Mouse (Mus musculus) CH12.LX (cell line): ENCODE results near the gene Fcgr1. TPM values are rescaled to one million over a fixed set of nuclear protein-coding genes. Genes with fewer than 3 reads are reported as not detected.

ENCODE experiments used
- DNase-seq: peaks from one replicate; pipeline ENCODE4 v3.0.0-alpha.2; 2013; ENCODE audit errors: extremely low read depth
- H3K27ac ChIP-seq: 2 replicates; pipeline ENCODE4 v1.5.1; 2012; ENCODE audit warnings: low read depth, mild to moderate bottlenecking, control low read depth, moderate library complexity; ENCODE audit not compliant: insufficient read depth
- H3K27me3 ChIP-seq: replicated peaks from 2 replicates; pipeline ENCODE3; 2012; ENCODE audit warnings: inconsistent platforms
- H3K36me3 ChIP-seq, 2 experiments: replicated peaks in 1 of 2; 2 replicates each; pipeline versions ENCODE3 to v1.6.1; 2012; ENCODE audit warnings: inconsistent platforms in 1 of 2, low read length in 1 of 2, mild to moderate bottlenecking in 1 of 2, mixed read lengths in 1 of 2, moderate library complexity in 1 of 2; ENCODE audit not compliant: control insufficient read depth in 1 of 2, insufficient read depth in 1 of 2
- H3K4me1 ChIP-seq, 2 experiments: 2 replicates each; pipeline ENCODE4 v1.6.1; 2012; ENCODE audit warnings: inconsistent platforms in 1 of 2, moderate library complexity in 1 of 2; ENCODE audit not compliant: insufficient read depth in 2 of 2, control insufficient read depth in 1 of 2
- H3K4me2 ChIP-seq: 2 replicates; pipeline ENCODE4 v1.6.1; 2012; ENCODE audit warnings: low read depth, mild to moderate bottlenecking, control low read depth; ENCODE audit not compliant: poor library complexity, insufficient read depth, severe bottlenecking
- H3K4me3 ChIP-seq, 3 experiments: fragments of 150-350 bp in 1 of 3; sonication (generic) in 1 of 3; replicated peaks in 1 of 3; 2 replicates each; pipeline versions ENCODE3 to v1.5.1; 2011 to 2012; ENCODE audit warnings: low read depth in 2 of 3, low read length in 2 of 3, mild to moderate bottlenecking in 2 of 3, moderate library complexity in 2 of 3, control low read depth in 1 of 3, improper control_type of control experiment in 1 of 3, inconsistent platforms in 1 of 3, mixed read lengths in 1 of 3; ENCODE audit not compliant: poor library complexity in 1 of 3
- H3K79me2 ChIP-seq: replicated peaks from 2 replicates; pipeline ENCODE4 v1.6.1; 2012; ENCODE audit warnings: mild to moderate bottlenecking, moderate library complexity; ENCODE audit not compliant: control insufficient read depth, poor library complexity, insufficient read depth, severe bottlenecking; ENCODE audit errors: extremely low read depth
- H3K9ac ChIP-seq: 2 replicates; pipeline ENCODE4 v1.6.1; 2012; ENCODE audit warnings: low read depth, mild to moderate bottlenecking, control low read depth, moderate library complexity; ENCODE audit not compliant: insufficient read depth
- H3K9me3 ChIP-seq: replicated peaks from 2 replicates; pipeline ENCODE3; 2012; ENCODE audit warnings: low read length, inconsistent platforms, mixed read lengths
- BHLHE40 ChIP-seq: IDR thresholded peaks from 2 replicates; pipeline ENCODE4 v1.6.1; 2011; ENCODE audit warnings: mild to moderate bottlenecking, low read depth, low read length, improper control_type of control experiment
- CHD1 ChIP-seq: IDR thresholded peaks from 2 replicates; pipeline ENCODE4 v1.6.1; 2012; ENCODE audit warnings: low read depth, low read length, improper control_type of control experiment, inconsistent platforms
- CHD2 ChIP-seq: IDR thresholded peaks from 2 replicates; pipeline ENCODE4 v1.6.1; 2011; ENCODE audit warnings: low read length, improper control_type of control experiment
- CTCF ChIP-seq, 2 experiments: IDR thresholded peaks in 1 of 2; conservative IDR thresholded peaks in 1 of 2; 2 replicates each; pipeline ENCODE4 v1.5.1; 2011 to 2012; ENCODE audit warnings: low read depth in 2 of 2, low read length in 2 of 2, improper control_type of control experiment in 1 of 2, inconsistent platforms in 1 of 2, mild to moderate bottlenecking in 1 of 2, moderate library complexity in 1 of 2
- E2F4 ChIP-seq: IDR thresholded peaks from 2 replicates; pipeline ENCODE4 v1.6.1; 2011; ENCODE audit warnings: low read depth, low read length, improper control_type of control experiment; ENCODE audit not compliant: insufficient replicate concordance
- ELF1 ChIP-seq: IDR thresholded peaks from 2 replicates; pipeline ENCODE4 v1.6.1; 2014; ENCODE audit warnings: low read depth, mild to moderate bottlenecking, inconsistent platforms, low read length, improper control_type of control experiment
- EP300 ChIP-seq: IDR thresholded peaks from 2 replicates; pipeline ENCODE4 v1.6.1; 2011; ENCODE audit warnings: low read length, improper control_type of control experiment
- ETS1 ChIP-seq: conservative IDR thresholded peaks from 2 replicates; pipeline ENCODE4 v1.6.1; 2012; ENCODE audit warnings: low read depth, mild to moderate bottlenecking, inconsistent platforms, low read length, improper control_type of control experiment, moderate library complexity
- GABPA ChIP-seq: IDR thresholded peaks from 2 replicates; pipeline ENCODE4 v1.6.1; 2012; ENCODE audit warnings: low read depth, low read length, improper control_type of control experiment, inconsistent platforms; ENCODE audit not compliant: insufficient replicate concordance
- HCFC1 ChIP-seq: IDR thresholded peaks from 2 replicates; pipeline ENCODE4 v1.6.1; 2012; ENCODE audit warnings: low read depth, mild to moderate bottlenecking, inconsistent platforms, low read length, improper control_type of control experiment
- JUN ChIP-seq: IDR thresholded peaks from 2 replicates; pipeline ENCODE4 v1.6.1; 2011; ENCODE audit warnings: low read depth, mild to moderate bottlenecking, low read length, improper control_type of control experiment, moderate library complexity; ENCODE audit not compliant: insufficient read depth
- JUND ChIP-seq: conservative IDR thresholded peaks from 2 replicates; pipeline ENCODE4 v1.6.1; 2011; ENCODE audit warnings: low read depth, low read length, improper control_type of control experiment
- KAT2A ChIP-seq: IDR thresholded peaks from 2 replicates; pipeline ENCODE4 v1.6.1; 2012; ENCODE audit warnings: low read length, improper control_type of control experiment, inconsistent platforms; ENCODE audit not compliant: insufficient replicate concordance
- MAFK ChIP-seq: IDR thresholded peaks from 2 replicates; pipeline ENCODE4 v1.6.1; 2011; ENCODE audit warnings: low read length, improper control_type of control experiment; ENCODE audit not compliant: insufficient replicate concordance
- MAX ChIP-seq: IDR thresholded peaks from 2 replicates; pipeline ENCODE4 v1.6.1; 2011; ENCODE audit warnings: low read length, improper control_type of control experiment
- MAZ ChIP-seq: IDR thresholded peaks from 2 replicates; pipeline ENCODE4 v1.6.1; 2012; ENCODE audit warnings: low read depth, mild to moderate bottlenecking, inconsistent platforms, low read length, improper control_type of control experiment, moderate library complexity
- MXI1 ChIP-seq: IDR thresholded peaks from 2 replicates; pipeline ENCODE4 v1.6.1; 2011; ENCODE audit warnings: mild to moderate bottlenecking, low read depth, low read length, improper control_type of control experiment
- MYC ChIP-seq: IDR thresholded peaks from 2 replicates; pipeline ENCODE4 v1.6.1; 2011; ENCODE audit warnings: low read depth, mild to moderate bottlenecking, improper control_type of control experiment, low read length
- NELFE ChIP-seq: IDR thresholded peaks from 2 replicates; pipeline ENCODE4 v1.6.1; 2011; ENCODE audit warnings: low read depth, low read length, improper control_type of control experiment
- NRF1 ChIP-seq: IDR thresholded peaks from 2 replicates; pipeline ENCODE4 v1.6.1; 2014; ENCODE audit warnings: low read depth, mild to moderate bottlenecking, inconsistent platforms, low read length, improper control_type of control experiment, moderate library complexity
- POLR2A ChIP-seq: IDR thresholded peaks from 2 replicates; pipeline ENCODE4 v1.6.1; 2011; ENCODE audit warnings: low read depth, mild to moderate bottlenecking, improper control_type of control experiment, low read length
- RCOR1 ChIP-seq: conservative IDR thresholded peaks from 2 replicates; pipeline ENCODE4 v1.6.1; 2012; ENCODE audit warnings: low read depth, mild to moderate bottlenecking, inconsistent platforms, low read length, improper control_type of control experiment
- SIN3A ChIP-seq: IDR thresholded peaks from 2 replicates; pipeline ENCODE4 v1.6.1; 2012; ENCODE audit warnings: low read length, improper control_type of control experiment, inconsistent platforms
- SMC3 ChIP-seq: IDR thresholded peaks from 2 replicates; pipeline ENCODE4 v1.6.1; 2011; ENCODE audit warnings: low read depth, low read length, improper control_type of control experiment
- TBP ChIP-seq: conservative IDR thresholded peaks from 2 replicates; pipeline ENCODE4 v1.6.1; 2011; ENCODE audit warnings: low read depth, low read length, improper control_type of control experiment
- TCF12 ChIP-seq: IDR thresholded peaks from 2 replicates; pipeline ENCODE4 v1.6.1; 2014; ENCODE audit warnings: low read depth, mild to moderate bottlenecking, inconsistent platforms, low read length, improper control_type of control experiment
- USF1 ChIP-seq: IDR thresholded peaks from 2 replicates; pipeline ENCODE4 v1.6.1; 2014; ENCODE audit warnings: low read depth, mild to moderate bottlenecking, inconsistent platforms, low read length, improper control_type of control experiment
- USF2 ChIP-seq: conservative IDR thresholded peaks from 2 replicates; pipeline ENCODE4 v1.6.1; 2011; ENCODE audit warnings: low read depth, low read length, improper control_type of control experiment
- ZC3H11A ChIP-seq: IDR thresholded peaks from 2 replicates; pipeline ENCODE4 v1.6.1; 2012; ENCODE audit warnings: low read depth, mild to moderate bottlenecking, inconsistent platforms, low read length, improper control_type of control experiment
- ZKSCAN1 ChIP-seq: IDR thresholded peaks from 2 replicates; pipeline ENCODE4 v1.6.1; 2012; ENCODE audit warnings: low read depth, inconsistent platforms, low read length, improper control_type of control experiment, borderline replicate concordance
- ZMIZ1 ChIP-seq: IDR thresholded peaks from 2 replicates; pipeline ENCODE4 v1.6.1; 2012; ENCODE audit warnings: low read depth, mild to moderate bottlenecking, inconsistent platforms, low read length, improper control_type of control experiment
- ZNF384 ChIP-seq: IDR thresholded peaks from 2 replicates; pipeline ENCODE4 v1.6.1; 2012; ENCODE audit warnings: low read depth, low read length, improper control_type of control experiment, inconsistent platforms
- dilution Hi-C: fragments of 300-500 bp; cut with MboI; formaldehyde crosslinking; loops from 2 replicates; pipeline ENCODE4 v1.14.3; 2020; ENCODE audit warnings: low sequenced_read_pairs; ENCODE audit not compliant: extremely low pct_unique_long_range_greater_than_20kb, extremely low pct_ligation_motif_present
- in situ Hi-C: fragments of 300-500 bp; cut with MboI; formaldehyde crosslinking; loops from 3 replicates; pipeline ENCODE4 v1.14.3; 2019; ENCODE audit warnings: low sequenced_read_pairs, low pct_ligation_motif_present, low pct_unique_long_range_greater_than_20kb, mixed read lengths
- polyA plus RNA-seq: library from polyadenylated mRNA; unstranded; fragments of >175 nt; gene quantifications from 2 replicates; pipeline ENCODE4 v1.2.1, GENCODE M21; 2012; ENCODE audit warnings: low read depth; ENCODE audit not compliant: insufficient read length
- total RNA-seq, 2 experiments: library from RNA; depleted of rRNA; stranded (reverse); fragments of 300-350 nt in 1 of 2; fragments of >200 nt in 1 of 2; gene quantifications; 2 replicates each; pipeline ENCODE4 v1.2.3; 2012 to 2014

Fcgr1 gene
- total and polyA plus RNA-seq, 3 experiments: not detected

GRCm38 (mm10) chr3:96334175-96335162 is 40.7 kb upstream of the Fcgr1 start (continued):
- no peak for TF ChIP-seq SMC3
- no peak; the same call in 1 of the 2 replicates for TF ChIP-seq TCF12
- no peak for TF ChIP-seq MAX
- TF ChIP-seq USF1: no peak
- no peak for TF ChIP-seq GABPA
- TF ChIP-seq ZMIZ1: no peak
- TF ChIP-seq JUN: no peak
- TF ChIP-seq ELF1: peak; percentile 95

GRCm38 (mm10) chr3:96333396-96334174 is 39.8 kb upstream of the Fcgr1 start:
- dilution Hi-C loops: no loop called here
- Histone ChIP-seq H3K79me2 (no peaks in the 10 kb centered on the region), H3K9ac (peak overlapping the region; percentile 55), H3K4me3 (peak overlapping the region; percentile 55 to 59 (median 57)), H3K4me2 (peak overlapping the region; percentile 90), H3K9me3 (no peaks in the 10 kb centered on the region), H3K4me1 (peaks cover 0 to 36% of the 10 kb centered on the region in 2 experiments; a peak in 2 of 4 replicates), H3K27ac (peak overlapping the region; percentile 47), H3K27me3 (peaks cover 53% of the 10 kb centered on the region), H3K36me3 (no peaks in the 10 kb centered on the region)
- DNase-seq: peak; percentile 47
- in situ Hi-C loops: loop anchor here (10.0 kb wide), 2 partner anchors 49 to 81 kb away; no protein-coding TSS in a partner anchor
- 0 out of 2 replicates have a peak, but pooled peaks have one; percentile 88 for TF ChIP-seq CHD1
- no peak for TF ChIP-seq USF2
- no peak for TF ChIP-seq POLR2A
- no peak for TF ChIP-seq MAFK
- TF ChIP-seq ZC3H11A: no peak
- no peak for TF ChIP-seq KAT2A
- no peak for TF ChIP-seq TBP
- 0 out of 2 replicates have a peak, but pooled peaks have one; percentile 19 for TF ChIP-seq EP300
- TF ChIP-seq MYC: no peak; the same call in 1 of the 2 replicates
- peak; percentile 10; the same call in 1 of the 2 replicates for TF ChIP-seq HCFC1
- TF ChIP-seq NELFE: peak; percentile 13; the same call in 1 of the 2 replicates
- TF ChIP-seq MXI1: peak; percentile 54; the same call in 1 of the 2 replicates
- no peak for TF ChIP-seq CHD2
- TF ChIP-seq E2F4: no peak
- no peak for TF ChIP-seq JUND
- TF ChIP-seq JUN: no peak
- TF ChIP-seq TCF12: peak; percentile 12; the same call in 1 of the 2 replicates
- TF ChIP-seq SIN3A: peak; percentile 56; the same call in 1 of the 2 replicates
- no peak for TF ChIP-seq MAZ
- TF ChIP-seq CTCF (conservative IDR thresholded peaks at IDR 0.05 in 1 of 2, IDR thresholded peaks at IDR 0.05 in 1 of 2; ENCODE audit: low read depth in 2 of 2, low read length in 2 of 2): no peak
- TF ChIP-seq BHLHE40: peak; percentile 10; the same call in 1 of the 2 replicates
- TF ChIP-seq ZMIZ1: no peak
- no peak for TF ChIP-seq ZNF384
- TF ChIP-seq ETS1: no peak
- no peak; the same call in 1 of the 2 replicates for TF ChIP-seq ELF1
- TF ChIP-seq NRF1: 0 out of 2 replicates have a peak, but pooled peaks have one; percentile 5
- TF ChIP-seq SMC3: no peak
- TF ChIP-seq ZKSCAN1: no peak
- no peak for TF ChIP-seq RCOR1
- peak; percentile 67; the same call in 1 of the 2 replicates for TF ChIP-seq MAX
